Mouse (Mus musculus) heart, postnatal 0 days (tissue): ENCODE data around the gene Ncam1.

ENCODE experiments used
- CTCF ChIP-seq: IDR thresholded peaks from 2 replicates; pipeline ENCODE4 v1.5.1; 2016; ENCODE audit warnings: antibody characterized with exemption, control low read depth, low read depth
- EP300 ChIP-seq: IDR thresholded peaks from 2 replicates; pipeline ENCODE4 v1.6.1; 2016; ENCODE audit warnings: antibody characterized with exemption, low read depth

- TF ChIP-seq CTCF (no peak), EP300 (no peak)
Observed at GRCm38 (mm10) chr9:49488258-49488657, 310.5 kb downstream of the Ncam1 start.
